Mouse (Mus musculus): ENCODE results near the gene Cfap100. TPM values are rescaled to one million over a fixed set of nuclear protein-coding genes. Genes with fewer than 3 reads are reported as not detected.
A peak's percentile ranks its signal among the peaks of the same experiment; 100 is the strongest.

The Cfap100 gene
- polyA plus RNA-seq, 1 experiment from 2014 or later = 1.2 TPM

GRCm38 (mm10) chr6:90470947-90471541 lies 42.4 kb upstream of the Cfap100 start:
- Histone ChIP-seq H3K9ac (ENCODE audit: low read depth, low read length) (no peak overlapping the region), H3K9me3 (ENCODE audit: control insufficient read depth, low read length) (no peaks in the 10 kb centered on the region), H3K27me3 (ENCODE audit: control insufficient read depth, insufficient read depth, low read length) (no peaks in the 10 kb centered on the region), H3K4me1 (replicated peaks; ENCODE audit: control insufficient read depth, insufficient read depth, low read length) (no peaks in the 10 kb centered on the region), H3K27ac (ENCODE audit: low read depth, low read length) (no peak overlapping the region), H3K4me2 (replicated peaks; ENCODE audit: low read depth, low read length) (no peak overlapping the region), H3K36me3 (ENCODE audit: control insufficient read depth, insufficient read depth, low read length) (no peaks in the 10 kb centered on the region), H3K4me3 (ENCODE audit: low read depth, low read length) (no peak overlapping the region)
- no peak for ATAC-seq (ENCODE audit: low FRiP score)
- no peak for DNase-seq (ENCODE audit: low spot score)
- 55% methylated on average over 12 of the region's 12 CpGs for WGBS

GRCm38 (mm10) chr6:90470255-90470654 lies 41.7 kb upstream of the Cfap100 start:
- Histone ChIP-seq H3K4me2 (replicated peaks; ENCODE audit: low read depth, low read length) (no peak overlapping the region), H3K9me3 (ENCODE audit: control insufficient read depth, low read length) (no peaks in the 10 kb centered on the region), H3K27me3 (ENCODE audit: control insufficient read depth, insufficient read depth, low read length) (no peaks in the 10 kb centered on the region), H3K4me1 (replicated peaks; ENCODE audit: control insufficient read depth, insufficient read depth, low read length) (no peaks in the 10 kb centered on the region), H3K4me3 (ENCODE audit: low read depth, low read length) (no peak overlapping the region), H3K27ac (ENCODE audit: low read depth, low read length) (no peak overlapping the region), H3K9ac (ENCODE audit: low read depth, low read length) (no peak overlapping the region), H3K36me3 (ENCODE audit: control insufficient read depth, insufficient read depth, low read length) (no peaks in the 10 kb centered on the region)
- ATAC-seq (ENCODE audit: low FRiP score) (no peak), DNase-seq (ENCODE audit: low spot score) (no peak)
- 88% methylated on average over 2 of the region's 2 CpGs for WGBS

- H3K4me3 ChIP-seq (ENCODE audit: low read depth, low read length) = no peak overlapping the region
- WGBS = 90% methylated on average over 6 of the region's 6 CpGs
- no peaks in the 10 kb centered on the region for H3K27me3 ChIP-seq (ENCODE audit: control insufficient read depth, insufficient read depth, low read length)
- no peak overlapping the region for H3K4me2 ChIP-seq (replicated peaks; ENCODE audit: low read depth, low read length)
- no peak overlapping the region for H3K27ac ChIP-seq (ENCODE audit: low read depth, low read length)
- H3K4me1 ChIP-seq (replicated peaks; ENCODE audit: control insufficient read depth, insufficient read depth, low read length) = no peaks in the 10 kb centered on the region
- no peaks in the 10 kb centered on the region for H3K36me3 ChIP-seq (ENCODE audit: control insufficient read depth, insufficient read depth, low read length)
- DNase-seq (ENCODE audit: low spot score) (no peak), ATAC-seq (ENCODE audit: low FRiP score) (no peak)
- no peak overlapping the region for H3K9ac ChIP-seq (ENCODE audit: low read depth, low read length)
- H3K9me3 ChIP-seq (ENCODE audit: control insufficient read depth, low read length) = no peaks in the 10 kb centered on the region
Measured at GRCm38 (mm10) chr6:90469041-90469440, 40.4 kb upstream of the Cfap100 start.

- H3K4me2 ChIP-seq (replicated peaks; ENCODE audit: low read depth, low read length) = no peak overlapping the region
- peaks cover 6% of the 10 kb centered on the region; the same call in 1 of the 2 replicates for H3K4me1 ChIP-seq (replicated peaks; ENCODE audit: control insufficient read depth, insufficient read depth, low read length)
- H3K36me3 ChIP-seq (ENCODE audit: control insufficient read depth, insufficient read depth, low read length) = no peaks in the 10 kb centered on the region
- H3K9me3 ChIP-seq (ENCODE audit: control insufficient read depth, low read length) = no peaks in the 10 kb centered on the region
- no peaks in the 10 kb centered on the region for H3K27me3 ChIP-seq (ENCODE audit: control insufficient read depth, insufficient read depth, low read length)
- WGBS = 85% methylated on average over 1 of the region's 1 CpGs
- H3K9ac ChIP-seq (ENCODE audit: low read depth, low read length) = no peak overlapping the region
- ATAC-seq (ENCODE audit: low FRiP score) (no peak), DNase-seq (ENCODE audit: low spot score) (no peak)
- H3K27ac ChIP-seq (ENCODE audit: low read depth, low read length) = no peak overlapping the region
- H3K4me3 ChIP-seq (ENCODE audit: low read depth, low read length) = no peak overlapping the region
Measured at GRCm38 (mm10) chr6:90468216-90468615, 39.6 kb upstream of the Cfap100 start.

GRCm38 (mm10) chr6:90466847-90467410 lies 38.3 kb upstream of the Cfap100 start:
- H3K27ac ChIP-seq (ENCODE audit: low read depth, low read length) = no peak overlapping the region
- 90% methylated on average over 12 of the region's 12 CpGs for WGBS
- H3K9ac ChIP-seq (ENCODE audit: low read depth, low read length) = no peak overlapping the region
- H3K9me3 ChIP-seq (ENCODE audit: control insufficient read depth, low read length) = no peaks in the 10 kb centered on the region
- no peak for ATAC-seq (ENCODE audit: low FRiP score)
- H3K27me3 ChIP-seq (ENCODE audit: control insufficient read depth, insufficient read depth, low read length) = peaks cover under 1% of the 10 kb centered on the region; the same call in 1 of the 2 replicates
- no peak overlapping the region for H3K4me3 ChIP-seq (ENCODE audit: low read depth, low read length)
- H3K4me1 ChIP-seq (replicated peaks; ENCODE audit: control insufficient read depth, insufficient read depth, low read length) = peaks cover 8% of the 10 kb centered on the region; the same call in 1 of the 2 replicates
- no peak for DNase-seq (ENCODE audit: low spot score)
- no peaks in the 10 kb centered on the region for H3K36me3 ChIP-seq (ENCODE audit: control insufficient read depth, insufficient read depth, low read length)
- no peak overlapping the region for H3K4me2 ChIP-seq (replicated peaks; ENCODE audit: low read depth, low read length)

- H3K4me2 ChIP-seq (replicated peaks; ENCODE audit: low read depth, low read length) = no peak overlapping the region
- no peak overlapping the region for H3K4me3 ChIP-seq (ENCODE audit: low read depth, low read length)
- no peak overlapping the region for H3K27ac ChIP-seq (ENCODE audit: low read depth, low read length)
- 87% methylated on average over 10 of the region's 10 CpGs for WGBS
- no peaks in the 10 kb centered on the region for H3K36me3 ChIP-seq (ENCODE audit: control insufficient read depth, insufficient read depth, low read length)
- ATAC-seq (ENCODE audit: low FRiP score) = no peak
- H3K4me1 ChIP-seq (replicated peaks; ENCODE audit: control insufficient read depth, insufficient read depth, low read length) = peaks cover 8% of the 10 kb centered on the region; the same call in 1 of the 2 replicates
- no peak overlapping the region for H3K9ac ChIP-seq (ENCODE audit: low read depth, low read length)
- DNase-seq (ENCODE audit: low spot score) = no peak
- no peaks in the 10 kb centered on the region for H3K9me3 ChIP-seq (ENCODE audit: control insufficient read depth, low read length)
- H3K27me3 ChIP-seq (ENCODE audit: control insufficient read depth, insufficient read depth, low read length) = peaks cover 7% of the 10 kb centered on the region; the same call in 1 of the 2 replicates
Measured at GRCm38 (mm10) chr6:90466079-90466478, 37.5 kb upstream of the Cfap100 start.

- no peaks in the 10 kb centered on the region for H3K36me3 ChIP-seq (ENCODE audit: control insufficient read depth, insufficient read depth, low read length)
- H3K27ac ChIP-seq (ENCODE audit: low read depth, low read length) = no peak overlapping the region
- peaks cover 8% of the 10 kb centered on the region; the same call in 1 of the 2 replicates for H3K4me1 ChIP-seq (replicated peaks; ENCODE audit: control insufficient read depth, insufficient read depth, low read length)
- peaks cover 10% of the 10 kb centered on the region; the same call in 1 of the 2 replicates for H3K27me3 ChIP-seq (ENCODE audit: control insufficient read depth, insufficient read depth, low read length)
- WGBS = 89% methylated on average over 11 of the region's 11 CpGs
- DNase-seq (ENCODE audit: low spot score) (no peak), ATAC-seq (ENCODE audit: low FRiP score) (no peak)
- H3K4me2 ChIP-seq (replicated peaks; ENCODE audit: low read depth, low read length) = no peak overlapping the region
- no peaks in the 10 kb centered on the region for H3K9me3 ChIP-seq (ENCODE audit: control insufficient read depth, low read length)
- H3K4me3 ChIP-seq (ENCODE audit: low read depth, low read length) = no peak overlapping the region
- H3K9ac ChIP-seq (ENCODE audit: low read depth, low read length) = no peak overlapping the region
Measured at GRCm38 (mm10) chr6:90465028-90465640, 36.5 kb upstream of the Cfap100 start.

- Histone ChIP-seq H3K4me3 (ENCODE audit: low read depth, low read length) (peak overlapping the region; percentile 61; the same call in 1 of the 2 replicates), H3K27me3 (ENCODE audit: control insufficient read depth, insufficient read depth, low read length) (peaks cover 10% of the 10 kb centered on the region; the same call in 1 of the 2 replicates), H3K27ac (ENCODE audit: low read depth, low read length) (no peak overlapping the region), H3K9me3 (ENCODE audit: control insufficient read depth, low read length) (no peaks in the 10 kb centered on the region), H3K4me2 (replicated peaks; ENCODE audit: low read depth, low read length) (peak overlapping the region; percentile 100), H3K36me3 (ENCODE audit: control insufficient read depth, insufficient read depth, low read length) (no peaks in the 10 kb centered on the region), H3K4me1 (replicated peaks; ENCODE audit: control insufficient read depth, insufficient read depth, low read length) (peaks cover 8% of the 10 kb centered on the region; the same call in 1 of the 2 replicates), H3K9ac (ENCODE audit: low read depth, low read length) (no peak overlapping the region)
- no peak for DNase-seq (ENCODE audit: low spot score)
- ATAC-seq (ENCODE audit: low FRiP score) = 0 out of 2 replicates have a peak, but pooled peaks have one; percentile 6
- 43% methylated on average over 7 of the region's 7 CpGs for WGBS
Measured at GRCm38 (mm10) chr6:90463890-90464421, 35.4 kb upstream of the Cfap100 start.
